Mouse (Mus musculus): Measurements from ENCODE around the gene Hrnr.

DNA sequence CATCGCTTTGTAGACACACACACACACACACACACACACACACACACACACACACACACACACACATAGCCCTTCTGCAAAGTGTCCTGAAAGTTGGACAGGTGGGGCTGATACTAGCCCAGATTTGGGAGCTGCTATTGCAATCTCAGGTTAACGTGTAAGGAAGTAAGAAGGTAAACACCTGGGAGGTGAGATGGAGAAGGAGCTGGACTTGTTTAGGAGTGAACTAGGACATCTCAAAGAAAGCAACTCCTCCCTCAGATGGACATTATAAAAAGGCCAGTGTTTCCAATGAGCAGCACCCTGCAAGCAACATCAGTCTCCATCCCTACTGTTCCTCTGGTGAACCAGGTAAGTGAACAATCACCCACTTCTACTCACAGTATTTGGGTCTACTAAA, at the start of gene Hrnr:
- TF ChIP-seq CTCF (IDR thresholded peaks at IDR 0.05; ENCODE audit: low read depth, low read length) (no peak), POLR2A (IDR thresholded peaks at IDR 0.05; ENCODE audit: extremely low read depth, insufficient read depth, low read length) (no peak)
